Mouse (Mus musculus): ENCODE measurements at regions not wholly inside any gene's neighbourhood (a gene's known extent, or its start where the extent isn't known, plus 50 kb on each side); places are given as distances from the start of the nearest gene placed in this dataset.

- TF ChIP-seq CTCF (IDR thresholded peaks at IDR 0.05; ENCODE audit: borderline replicate concordance, insufficient read depth, low read depth, low read length) (no peak), POLR2A (IDR thresholded peaks at IDR 0.05; ENCODE audit: borderline replicate concordance, insufficient read depth, low read length) (no peak)
Observed at GRCm38 (mm10) chr2:134375116-134375515, 179.1 kb downstream of the Hao1 start.
